Mouse (Mus musculus) kidney, embryonic 14.5 days (tissue): ENCODE results near the gene Arfgap3. TPM values are rescaled to one million over a fixed set of nuclear protein-coding genes. Genes with fewer than 3 reads are reported as not detected.

Experiments used
- polyA plus RNA-seq: library from polyadenylated mRNA; unstranded; fragments of >200 nt; fragmentation: Nextera tagmentation; extraction: Ambion mirVana; gene quantifications from 2 replicates; pipeline ENCODE4 v1.2.1, GENCODE M21; 2014

Gene Arfgap3
- polyA plus RNA-seq, 1 experiment from 2014 or later = 33.3 TPM

Other genes starting within 250 kb of the Arfgap3 start
- gene Rrp7a, start 227.4 kb downstream of the Arfgap3 start, polyA plus RNA-seq = 50.2 and 50.4 TPM in 2 replicates
- gene Poldip3, start 200.9 kb downstream of the Arfgap3 start, polyA plus RNA-seq = 117 and 173 TPM in 2 replicates
- 144 and 175 TPM in 2 replicates for gene Cyb5r3, start 177.7 kb downstream of the Arfgap3 start, polyA plus RNA-seq
- gene A4galt, start 98.5 kb downstream of the Arfgap3 start, polyA plus RNA-seq = 14.8 and 19.9 TPM in 2 replicates
- 37.9 and 64.2 TPM in 2 replicates for gene Pacsin2, start 114.4 kb upstream of the Arfgap3 start, polyA plus RNA-seq
- gene Ttll1, start 160.6 kb upstream of the Arfgap3 start, polyA plus RNA-seq = 14.8 and 19.8 TPM in 2 replicates
- gene Bik, start 176.6 kb upstream of the Arfgap3 start, polyA plus RNA-seq = 12.3 and 12.6 TPM in 2 replicates
- 57.8 and 60.7 TPM in 2 replicates for gene Tspo, start 213.3 kb upstream of the Arfgap3 start, polyA plus RNA-seq
- gene Mcat, start 213.5 kb upstream of the Arfgap3 start, polyA plus RNA-seq = 29.3 and 43.7 TPM in 2 replicates
- 34.6 and 42.3 TPM in 2 replicates for gene Ttll12, start 244.9 kb upstream of the Arfgap3 start, polyA plus RNA-seq